Mouse (Mus musculus): ENCODE data around the gene Chd6. TPM values are rescaled to one million over a fixed set of nuclear protein-coding genes. Genes with fewer than 3 reads are reported as not detected.
"Not testable (repeated sequence)": the region's sequence is repeated elsewhere in the genome, so short reads cannot be mapped to it uniquely, and the experiment has no call there.

The Chd6 gene
- polyA plus RNA-seq, 1 experiment, result 9.5 TPM

- peaks cover 30% of the 10 kb centered on the region for H3K36me3 ChIP-seq (ENCODE audit: control insufficient read depth, insufficient read depth, low read length)
- no peaks in the 10 kb centered on the region for H3K4me1 ChIP-seq (ENCODE audit: control insufficient read depth, insufficient read depth, insufficient read length)
- H3K27ac ChIP-seq (ENCODE audit: insufficient read depth, low read length), result no peak overlapping the region
- H3K4me3 ChIP-seq (ENCODE audit: extremely low read depth, insufficient read depth, insufficient read length), result no peak overlapping the region
- TF ChIP-seq CTCF (IDR thresholded peaks at IDR 0.05; ENCODE audit: extremely low read depth, insufficient read depth, insufficient read length, insufficient replicate concordance), result no peak
- no peak for TF ChIP-seq POLR2A (IDR thresholded peaks at IDR 0.05; ENCODE audit: low read depth, low read length)
- no peaks in the 10 kb centered on the region for H3K27me3 ChIP-seq (ENCODE audit: control insufficient read depth, insufficient read depth, low read length)
- no peak for DNase-seq (ENCODE audit: low read depth in 1 of 2, low spot score in 2 of 2)
- 96% methylated on average over 7 of the region's 7 CpGs for WGBS
Measured at GRCm38 (mm10) chr2:160972103-160972792, 136.6 kb downstream of the Chd6 start.

- 85% methylated on average over 1 of the region's 1 CpGs for WGBS
- DNase-seq (ENCODE audit: low read depth in 1 of 2, low spot score in 2 of 2), result no peak
- no peaks in the 10 kb centered on the region for H3K4me1 ChIP-seq (ENCODE audit: control insufficient read depth, insufficient read depth, insufficient read length)
- H3K36me3 ChIP-seq (ENCODE audit: control insufficient read depth, insufficient read depth, low read length), result peaks cover 37% of the 10 kb centered on the region
- H3K27me3 ChIP-seq (ENCODE audit: control insufficient read depth, insufficient read depth, low read length), result no peaks in the 10 kb centered on the region
- H3K4me3 ChIP-seq (ENCODE audit: extremely low read depth, insufficient read depth, insufficient read length), result no peak overlapping the region
- no peak for TF ChIP-seq POLR2A (IDR thresholded peaks at IDR 0.05; ENCODE audit: low read depth, low read length)
- TF ChIP-seq CTCF (IDR thresholded peaks at IDR 0.05; ENCODE audit: extremely low read depth, insufficient read depth, insufficient read length, insufficient replicate concordance), result no peak
- H3K27ac ChIP-seq (ENCODE audit: insufficient read depth, low read length), result no peak overlapping the region
Measured at GRCm38 (mm10) chr2:160962149-160962548, 146.7 kb downstream of the Chd6 start.

- 81% methylated on average over 6 of the region's 6 CpGs for WGBS
- no peaks in the 10 kb centered on the region for H3K27me3 ChIP-seq (ENCODE audit: control insufficient read depth, insufficient read depth, low read length)
- no peak overlapping the region for H3K27ac ChIP-seq (ENCODE audit: insufficient read depth, low read length)
- no peak overlapping the region for H3K4me3 ChIP-seq (ENCODE audit: extremely low read depth, insufficient read depth, insufficient read length)
- H3K36me3 ChIP-seq (ENCODE audit: control insufficient read depth, insufficient read depth, low read length), result peaks cover 35% of the 10 kb centered on the region
- DNase-seq (ENCODE audit: low read depth in 1 of 2, low spot score in 2 of 2), result no peak
- no peaks in the 10 kb centered on the region for H3K4me1 ChIP-seq (ENCODE audit: control insufficient read depth, insufficient read depth, insufficient read length)
- TF ChIP-seq CTCF (IDR thresholded peaks at IDR 0.05; ENCODE audit: extremely low read depth, insufficient read depth, insufficient read length, insufficient replicate concordance), result no peak
- no peak for TF ChIP-seq POLR2A (IDR thresholded peaks at IDR 0.05; ENCODE audit: low read depth, low read length)
Measured at GRCm38 (mm10) chr2:160960956-160961646, 147.8 kb downstream of the Chd6 start.

GRCm38 (mm10) chr2:160959901-160960300 is 149.0 kb downstream of the Chd6 start:
- 92% methylated on average over 5 of the region's 5 CpGs for WGBS
- DNase-seq (ENCODE audit: low read depth in 1 of 2, low spot score in 2 of 2), result no peak
- no peak overlapping the region for H3K27ac ChIP-seq (ENCODE audit: insufficient read depth, low read length)
- TF ChIP-seq CTCF (IDR thresholded peaks at IDR 0.05; ENCODE audit: extremely low read depth, insufficient read depth, insufficient read length, insufficient replicate concordance), result no peak
- no peak for TF ChIP-seq POLR2A (IDR thresholded peaks at IDR 0.05; ENCODE audit: low read depth, low read length)
- peaks cover 34% of the 10 kb centered on the region for H3K36me3 ChIP-seq (ENCODE audit: control insufficient read depth, insufficient read depth, low read length)
- no peaks in the 10 kb centered on the region for H3K4me1 ChIP-seq (ENCODE audit: control insufficient read depth, insufficient read depth, insufficient read length)
- H3K4me3 ChIP-seq (ENCODE audit: extremely low read depth, insufficient read depth, insufficient read length), result no peak overlapping the region
- no peaks in the 10 kb centered on the region for H3K27me3 ChIP-seq (ENCODE audit: control insufficient read depth, insufficient read depth, low read length)

GRCm38 (mm10) chr2:160958737-160959136 is 150.1 kb downstream of the Chd6 start:
- TF ChIP-seq POLR2A (IDR thresholded peaks at IDR 0.05; ENCODE audit: low read depth, low read length) (no peak), CTCF (IDR thresholded peaks at IDR 0.05; ENCODE audit: extremely low read depth, insufficient read depth, insufficient read length, insufficient replicate concordance) (no peak)

GRCm38 (mm10) chr2:160957801-160958200 is 151.1 kb downstream of the Chd6 start:
- not testable (repeated sequence) for H3K27ac ChIP-seq (ENCODE audit: insufficient read depth, low read length); H3K4me1 ChIP-seq (ENCODE audit: control insufficient read depth, insufficient read depth, insufficient read length); H3K27me3 ChIP-seq (ENCODE audit: control insufficient read depth, insufficient read depth, low read length); DNase-seq (ENCODE audit: low read depth in 1 of 2, low spot score in 2 of 2); H3K4me3 ChIP-seq (ENCODE audit: extremely low read depth, insufficient read depth, insufficient read length)
- peaks cover 41% of the 10 kb centered on the region for H3K36me3 ChIP-seq (ENCODE audit: control insufficient read depth, insufficient read depth, low read length)

More at GRCm38 (mm10) chr2:160958737-160959136, 150.1 kb downstream of the Chd6 start:
- no peak overlapping the region for H3K27ac ChIP-seq (ENCODE audit: insufficient read depth, low read length)
- H3K4me3 ChIP-seq (ENCODE audit: extremely low read depth, insufficient read depth, insufficient read length), result no peak overlapping the region
- no peaks in the 10 kb centered on the region for H3K27me3 ChIP-seq (ENCODE audit: control insufficient read depth, insufficient read depth, low read length)
- 95% methylated on average over 5 of the region's 5 CpGs for WGBS
- peaks cover 37% of the 10 kb centered on the region for H3K36me3 ChIP-seq (ENCODE audit: control insufficient read depth, insufficient read depth, low read length)
- no peak for DNase-seq (ENCODE audit: low read depth in 1 of 2, low spot score in 2 of 2)
- no peaks in the 10 kb centered on the region for H3K4me1 ChIP-seq (ENCODE audit: control insufficient read depth, insufficient read depth, insufficient read length)

GRCm38 (mm10) chr2:160957307-160957706 is 151.6 kb downstream of the Chd6 start:
- not testable (repeated sequence) for DNase-seq (ENCODE audit: low read depth in 1 of 2, low spot score in 2 of 2); H3K27ac ChIP-seq (ENCODE audit: insufficient read depth, low read length); H3K27me3 ChIP-seq (ENCODE audit: control insufficient read depth, insufficient read depth, low read length); H3K4me3 ChIP-seq (ENCODE audit: extremely low read depth, insufficient read depth, insufficient read length); H3K4me1 ChIP-seq (ENCODE audit: control insufficient read depth, insufficient read depth, insufficient read length)
- peaks cover 41% of the 10 kb centered on the region for H3K36me3 ChIP-seq (ENCODE audit: control insufficient read depth, insufficient read depth, low read length)

All from spleen, adult 2 months (tissue).